Mouse (Mus musculus): Measurements from ENCODE around the gene R3hdm2.

Gene R3hdm2

GRCm38 (mm10) chr10:127499516-127499915, 119.4 kb downstream of the R3hdm2 start:
- DNase-seq: no peak

GRCm38 (mm10) chr10:127500042-127500441, 119.9 kb downstream of the R3hdm2 start:
- DNase-seq: no peak

GRCm38 (mm10) chr10:127500894-127501893, 121.1 kb downstream of the R3hdm2 start, which contains the start of gene Stac3:
Gene Stac3, plus strand, starts transcription at chr10:127501686.
- DNase-seq: no peak

GRCm38 (mm10) chr10:127508239-127508638, 128.1 kb downstream of the R3hdm2 start:
- peak; percentile 61 to 76 for DNase-seq

- DNase-seq: peak; percentile 67 to 86
Measured at GRCm38 (mm10) chr10:127509051-127509836, 129.1 kb downstream of the R3hdm2 start.

GRCm38 (mm10) chr10:127509837-127510701, 129.9 kb downstream of the R3hdm2 start:
- DNase-seq: no peak

GRCm38 (mm10) chr10:127510895-127511617, 130.9 kb downstream of the R3hdm2 start:
- DNase-seq: no peak

- DNase-seq: peak; percentile 32 to 61
Measured at GRCm38 (mm10) chr10:127511634-127512306, 131.6 kb downstream of the R3hdm2 start.

- DNase-seq: no peak
Measured at GRCm38 (mm10) chr10:127512307-127512666, 132.2 kb downstream of the R3hdm2 start.

GRCm38 (mm10) chr10:127512813-127513212, 132.7 kb downstream of the R3hdm2 start:
- DNase-seq: peak; percentile 83 to 96

- no peak for DNase-seq
Measured at GRCm38 (mm10) chr10:127513501-127514091, 133.5 kb downstream of the R3hdm2 start.

GRCm38 (mm10) chr10:127514111-127514698, 134.1 kb downstream of the R3hdm2 start:
- no peak for DNase-seq

GRCm38 (mm10) chr10:127514764-127515163, 134.6 kb downstream of the R3hdm2 start, which contains the start of gene Ndufa4l2:
Gene Ndufa4l2, plus strand, starts transcription at chr10:127514967.
- DNase-seq: no peak

- no peak for DNase-seq
Measured at GRCm38 (mm10) chr10:127515271-127515982, 135.3 kb downstream of the R3hdm2 start.

- DNase-seq: no peak
Measured at GRCm38 (mm10) chr10:127515983-127516459, 135.9 kb downstream of the R3hdm2 start.

GRCm38 (mm10) chr10:127516576-127517260, 136.6 kb downstream of the R3hdm2 start:
- DNase-seq: no peak

GRCm38 (mm10) chr10:127517941-127518340, 137.8 kb downstream of the R3hdm2 start:
- no peak for DNase-seq

GRCm38 (mm10) chr10:127519041-127519701, 139.0 kb downstream of the R3hdm2 start:
- no peak for DNase-seq

Measured in spleen, adult 18-20 months (tissue).